Mouse (Mus musculus) gastrocnemius, postnatal 10 days (tissue): Measurements from ENCODE around the gene Hdac4. TPM values are rescaled to one million over a fixed set of nuclear protein-coding genes. Genes with fewer than 3 reads are reported as not detected.

Experiments used
- DNase-seq: peaks from one replicate; pipeline ENCODE4 v3.0.0; 2021; ENCODE audit warnings: mixed read lengths
- total RNA-seq, 2 experiments: library from RNA; stranded (reverse); gene quantifications; 2 replicates each; pipeline ENCODE4 v1.2.3; 2021

The Hdac4 gene
- total RNA-seq, 2 experiments from 2014 or later, result 54.9 to 60.0 TPM

- DNase-seq, result no peak
Observed at GRCm38 (mm10) chr1:92178021-92178895, 17.2 kb downstream of the Hdac4 start.

- DNase-seq, result no peak
Observed at GRCm38 (mm10) chr1:92177599-92177998, 17.9 kb downstream of the Hdac4 start.

GRCm38 (mm10) chr1:92177196-92177595 lies 18.3 kb downstream of the Hdac4 start:
- DNase-seq, result no peak

- DNase-seq, result no peak
Observed at GRCm38 (mm10) chr1:92175266-92175665, 20.2 kb downstream of the Hdac4 start.

GRCm38 (mm10) chr1:92174898-92175255 lies 20.6 kb downstream of the Hdac4 start:
- DNase-seq, result no peak

- no peak for DNase-seq
Observed at GRCm38 (mm10) chr1:92174251-92174897, 21.1 kb downstream of the Hdac4 start.

GRCm38 (mm10) chr1:92170616-92171235 lies 24.8 kb downstream of the Hdac4 start:
- DNase-seq, result no peak

- no peak for DNase-seq
Observed at GRCm38 (mm10) chr1:92169776-92170055, 25.8 kb downstream of the Hdac4 start.

GRCm38 (mm10) chr1:92168900-92169775 lies 26.4 kb downstream of the Hdac4 start:
- no peak for DNase-seq

GRCm38 (mm10) chr1:92163932-92164331 lies 31.6 kb downstream of the Hdac4 start:
- no peak for DNase-seq

- no peak for DNase-seq
Observed at GRCm38 (mm10) chr1:92159804-92160203, 35.7 kb downstream of the Hdac4 start.

- DNase-seq, result no peak
Observed at GRCm38 (mm10) chr1:92150201-92150600, 45.3 kb downstream of the Hdac4 start.

- no peak for DNase-seq
Observed at GRCm38 (mm10) chr1:92148527-92148926, 47.0 kb downstream of the Hdac4 start.

- DNase-seq, result peak; percentile 18
Observed at GRCm38 (mm10) chr1:92144868-92145534, 50.5 kb downstream of the Hdac4 start.

GRCm38 (mm10) chr1:92143331-92143895 lies 52.1 kb downstream of the Hdac4 start:
- DNase-seq, result no peak

GRCm38 (mm10) chr1:92142793-92143192 lies 52.7 kb downstream of the Hdac4 start:
- no peak for DNase-seq

GRCm38 (mm10) chr1:92139001-92139400 lies 56.5 kb downstream of the Hdac4 start:
- no peak for DNase-seq

- peak; percentile 61 for DNase-seq
Observed at GRCm38 (mm10) chr1:92137136-92137848, 58.2 kb downstream of the Hdac4 start.

GRCm38 (mm10) chr1:92136362-92136761 lies 59.1 kb downstream of the Hdac4 start:
- no peak for DNase-seq

- DNase-seq, result no peak
Observed at GRCm38 (mm10) chr1:92132181-92132580, 63.3 kb downstream of the Hdac4 start.
